Mouse (Mus musculus): ENCODE data around the gene Csdc2.

Csdc2 gene

GRCm38 (mm10) chr15:81925760-81926445 is 10.7 kb upstream of the Csdc2 start, which contains the start of gene Polr3h:
TSS of gene Polr3h (minus strand) at chr15:81926240.
- peak; percentile 100 for DNase-seq (ENCODE audit: low spot score)

- no peak for DNase-seq (ENCODE audit: low spot score)
These were observed 10.1 kb upstream of the Csdc2 start for GRCm38 (mm10) chr15:81926446-81926822.

GRCm38 (mm10) chr15:81927741-81928140 is 8.8 kb upstream of the Csdc2 start:
- DNase-seq (ENCODE audit: low spot score): no peak

GRCm38 (mm10) chr15:81928277-81928676 is 8.3 kb upstream of the Csdc2 start:
- DNase-seq (ENCODE audit: low spot score): no peak

- DNase-seq (ENCODE audit: low spot score): no peak
These were observed 3.5 kb upstream of the Csdc2 start for GRCm38 (mm10) chr15:81932951-81933470.

- DNase-seq (ENCODE audit: low spot score): no peak
These were observed 2.6 kb upstream of the Csdc2 start for GRCm38 (mm10) chr15:81933986-81934385.

- DNase-seq (ENCODE audit: low spot score): no peak
These were observed 506 bp upstream of the Csdc2 start for GRCm38 (mm10) chr15:81935869-81936637.

- no peak for DNase-seq (ENCODE audit: low spot score)
These were observed 776 bp downstream of the Csdc2 start for GRCm38 (mm10) chr15:81937098-81937972.

GRCm38 (mm10) chr15:81938246-81938645 is 1.7 kb downstream of the Csdc2 start:
- no peak for DNase-seq (ENCODE audit: low spot score)

GRCm38 (mm10) chr15:81939157-81939715 is 2.7 kb downstream of the Csdc2 start:
- no peak for DNase-seq (ENCODE audit: low spot score)

GRCm38 (mm10) chr15:81939774-81940173 is 3.2 kb downstream of the Csdc2 start:
- DNase-seq (ENCODE audit: low spot score): no peak

- DNase-seq (ENCODE audit: low spot score): no peak
These were observed 3.7 kb downstream of the Csdc2 start for GRCm38 (mm10) chr15:81940219-81940618.

- DNase-seq (ENCODE audit: low spot score): no peak
These were observed 4.5 kb downstream of the Csdc2 start for GRCm38 (mm10) chr15:81941010-81941409.

GRCm38 (mm10) chr15:81943176-81943749 is 6.7 kb downstream of the Csdc2 start:
- no peak for DNase-seq (ENCODE audit: low spot score)

- DNase-seq (ENCODE audit: low spot score): no peak
These were observed 12.5 kb downstream of the Csdc2 start for GRCm38 (mm10) chr15:81949076-81949475.

GRCm38 (mm10) chr15:81949476-81950131 is 13.0 kb downstream of the Csdc2 start:
- no peak for DNase-seq (ENCODE audit: low spot score)

GRCm38 (mm10) chr15:81950716-81951115 is 14.2 kb downstream of the Csdc2 start:
- no peak for DNase-seq (ENCODE audit: low spot score)

- DNase-seq (ENCODE audit: low spot score): no peak
These were observed 14.6 kb downstream of the Csdc2 start for GRCm38 (mm10) chr15:81951159-81951558.

- no peak for DNase-seq (ENCODE audit: low spot score)
These were observed 15.8 kb downstream of the Csdc2 start for GRCm38 (mm10) chr15:81952310-81952709.

- no peak for DNase-seq (ENCODE audit: low spot score)
These were observed 17.6 kb downstream of the Csdc2 start for GRCm38 (mm10) chr15:81954151-81954583.

- no peak for DNase-seq (ENCODE audit: low spot score)
These were observed 18.2 kb downstream of the Csdc2 start for GRCm38 (mm10) chr15:81954716-81955115.
